Mouse (Mus musculus) CH12.LX (cell line): ENCODE data around the gene Fhdc1. TPM values are rescaled to one million over a fixed set of nuclear protein-coding genes. Genes with fewer than 3 reads are reported as not detected.

Experiments used
- DNase-seq: peaks from one replicate; pipeline ENCODE4 v3.0.0-alpha.2; 2013; ENCODE audit errors: extremely low read depth
- H3K27ac ChIP-seq: 2 replicates; pipeline ENCODE4 v1.5.1; 2012; ENCODE audit warnings: low read depth, mild to moderate bottlenecking, control low read depth, moderate library complexity; ENCODE audit not compliant: insufficient read depth
- H3K27me3 ChIP-seq: replicated peaks from 2 replicates; pipeline ENCODE3; 2012; ENCODE audit warnings: inconsistent platforms
- H3K36me3 ChIP-seq, 2 experiments: replicated peaks in 1 of 2; 2 replicates each; pipeline versions ENCODE3 to v1.6.1; 2012; ENCODE audit warnings: inconsistent platforms in 1 of 2, low read length in 1 of 2, mild to moderate bottlenecking in 1 of 2, mixed read lengths in 1 of 2, moderate library complexity in 1 of 2; ENCODE audit not compliant: control insufficient read depth in 1 of 2, insufficient read depth in 1 of 2
- H3K4me1 ChIP-seq, 2 experiments: 2 replicates each; pipeline ENCODE4 v1.6.1; 2012; ENCODE audit warnings: inconsistent platforms in 1 of 2, moderate library complexity in 1 of 2; ENCODE audit not compliant: insufficient read depth in 2 of 2, control insufficient read depth in 1 of 2
- H3K4me2 ChIP-seq: 2 replicates; pipeline ENCODE4 v1.6.1; 2012; ENCODE audit warnings: low read depth, mild to moderate bottlenecking, control low read depth; ENCODE audit not compliant: poor library complexity, insufficient read depth, severe bottlenecking
- H3K4me3 ChIP-seq, 3 experiments: fragments of 150-350 bp in 1 of 3; sonication (generic) in 1 of 3; replicated peaks in 1 of 3; 2 replicates each; pipeline versions ENCODE3 to v1.5.1; 2011 to 2012; ENCODE audit warnings: low read depth in 2 of 3, low read length in 2 of 3, mild to moderate bottlenecking in 2 of 3, moderate library complexity in 2 of 3, control low read depth in 1 of 3, improper control_type of control experiment in 1 of 3, inconsistent platforms in 1 of 3, mixed read lengths in 1 of 3; ENCODE audit not compliant: poor library complexity in 1 of 3
- H3K79me2 ChIP-seq: replicated peaks from 2 replicates; pipeline ENCODE4 v1.6.1; 2012; ENCODE audit warnings: mild to moderate bottlenecking, moderate library complexity; ENCODE audit not compliant: control insufficient read depth, poor library complexity, insufficient read depth, severe bottlenecking; ENCODE audit errors: extremely low read depth
- H3K9ac ChIP-seq: 2 replicates; pipeline ENCODE4 v1.6.1; 2012; ENCODE audit warnings: low read depth, mild to moderate bottlenecking, control low read depth, moderate library complexity; ENCODE audit not compliant: insufficient read depth
- H3K9me3 ChIP-seq: replicated peaks from 2 replicates; pipeline ENCODE3; 2012; ENCODE audit warnings: low read length, inconsistent platforms, mixed read lengths
- BHLHE40 ChIP-seq: IDR thresholded peaks from 2 replicates; pipeline ENCODE4 v1.6.1; 2011; ENCODE audit warnings: mild to moderate bottlenecking, low read depth, low read length, improper control_type of control experiment
- CHD1 ChIP-seq: IDR thresholded peaks from 2 replicates; pipeline ENCODE4 v1.6.1; 2012; ENCODE audit warnings: low read depth, low read length, improper control_type of control experiment, inconsistent platforms
- CHD2 ChIP-seq: IDR thresholded peaks from 2 replicates; pipeline ENCODE4 v1.6.1; 2011; ENCODE audit warnings: low read length, improper control_type of control experiment
- E2F4 ChIP-seq: IDR thresholded peaks from 2 replicates; pipeline ENCODE4 v1.6.1; 2011; ENCODE audit warnings: low read depth, low read length, improper control_type of control experiment; ENCODE audit not compliant: insufficient replicate concordance
- ELF1 ChIP-seq: IDR thresholded peaks from 2 replicates; pipeline ENCODE4 v1.6.1; 2014; ENCODE audit warnings: low read depth, mild to moderate bottlenecking, inconsistent platforms, low read length, improper control_type of control experiment
- GABPA ChIP-seq: IDR thresholded peaks from 2 replicates; pipeline ENCODE4 v1.6.1; 2012; ENCODE audit warnings: low read depth, low read length, improper control_type of control experiment, inconsistent platforms; ENCODE audit not compliant: insufficient replicate concordance
- HCFC1 ChIP-seq: IDR thresholded peaks from 2 replicates; pipeline ENCODE4 v1.6.1; 2012; ENCODE audit warnings: low read depth, mild to moderate bottlenecking, inconsistent platforms, low read length, improper control_type of control experiment
- KAT2A ChIP-seq: IDR thresholded peaks from 2 replicates; pipeline ENCODE4 v1.6.1; 2012; ENCODE audit warnings: low read length, improper control_type of control experiment, inconsistent platforms; ENCODE audit not compliant: insufficient replicate concordance
- MAX ChIP-seq: IDR thresholded peaks from 2 replicates; pipeline ENCODE4 v1.6.1; 2011; ENCODE audit warnings: low read length, improper control_type of control experiment
- MAZ ChIP-seq: IDR thresholded peaks from 2 replicates; pipeline ENCODE4 v1.6.1; 2012; ENCODE audit warnings: low read depth, mild to moderate bottlenecking, inconsistent platforms, low read length, improper control_type of control experiment, moderate library complexity
- MEF2A ChIP-seq: IDR thresholded peaks from 2 replicates; pipeline ENCODE4 v1.6.1; 2014; ENCODE audit warnings: low read depth, mild to moderate bottlenecking, inconsistent platforms, low read length, improper control_type of control experiment, borderline replicate concordance
- NELFE ChIP-seq: IDR thresholded peaks from 2 replicates; pipeline ENCODE4 v1.6.1; 2011; ENCODE audit warnings: low read depth, low read length, improper control_type of control experiment
- POLR2AphosphoS2 ChIP-seq: IDR thresholded peaks from 2 replicates; pipeline ENCODE4 v1.6.1; 2011; ENCODE audit warnings: low read depth, low read length, improper control_type of control experiment
- RAD21 ChIP-seq: IDR thresholded peaks from 2 replicates; pipeline ENCODE4 v1.6.1; 2011; ENCODE audit warnings: low read depth, mild to moderate bottlenecking, low read length, improper control_type of control experiment, moderate library complexity
- SIN3A ChIP-seq: IDR thresholded peaks from 2 replicates; pipeline ENCODE4 v1.6.1; 2012; ENCODE audit warnings: low read length, improper control_type of control experiment, inconsistent platforms
- SMC3 ChIP-seq: IDR thresholded peaks from 2 replicates; pipeline ENCODE4 v1.6.1; 2011; ENCODE audit warnings: low read depth, low read length, improper control_type of control experiment
- USF2 ChIP-seq: conservative IDR thresholded peaks from 2 replicates; pipeline ENCODE4 v1.6.1; 2011; ENCODE audit warnings: low read depth, low read length, improper control_type of control experiment
- ZKSCAN1 ChIP-seq: IDR thresholded peaks from 2 replicates; pipeline ENCODE4 v1.6.1; 2012; ENCODE audit warnings: low read depth, inconsistent platforms, low read length, improper control_type of control experiment, borderline replicate concordance
- ZMIZ1 ChIP-seq: IDR thresholded peaks from 2 replicates; pipeline ENCODE4 v1.6.1; 2012; ENCODE audit warnings: low read depth, mild to moderate bottlenecking, inconsistent platforms, low read length, improper control_type of control experiment
- dilution Hi-C: fragments of 300-500 bp; cut with MboI; formaldehyde crosslinking; loops from 2 replicates; pipeline ENCODE4 v1.14.3; 2020; ENCODE audit warnings: low sequenced_read_pairs; ENCODE audit not compliant: extremely low pct_unique_long_range_greater_than_20kb, extremely low pct_ligation_motif_present
- in situ Hi-C: fragments of 300-500 bp; cut with MboI; formaldehyde crosslinking; loops from 3 replicates; pipeline ENCODE4 v1.14.3; 2019; ENCODE audit warnings: low sequenced_read_pairs, low pct_ligation_motif_present, low pct_unique_long_range_greater_than_20kb, mixed read lengths
- polyA plus RNA-seq: library from polyadenylated mRNA; unstranded; fragments of >175 nt; gene quantifications from 2 replicates; pipeline ENCODE4 v1.2.1, GENCODE M21; 2012; ENCODE audit warnings: low read depth; ENCODE audit not compliant: insufficient read length
- total RNA-seq, 2 experiments: library from RNA; depleted of rRNA; stranded (reverse); fragments of 300-350 nt in 1 of 2; fragments of >200 nt in 1 of 2; gene quantifications; 2 replicates each; pipeline ENCODE4 v1.2.3; 2012 to 2014

Fhdc1 gene
- total and polyA plus RNA-seq, 3 experiments, result 0.08 TPM; not detected in 2

GRCm38 (mm10) chr3:84405523-84405922 lies 74.7 kb downstream of the Fhdc1 start:
- Histone ChIP-seq H3K27ac (no peak overlapping the region), H3K4me1 (peaks cover 0 to 16% of the 10 kb centered on the region in 2 experiments; a peak in 2 of 4 replicates), H3K79me2 (no peaks in the 10 kb centered on the region), H3K9me3 (no peaks in the 10 kb centered on the region), H3K27me3 (no peaks in the 10 kb centered on the region), H3K9ac (no peak overlapping the region), H3K36me3 (no peaks in the 10 kb centered on the region), H3K4me2 (no peak overlapping the region), H3K4me3 (no peak overlapping the region)
- dilution Hi-C loops (no loop called here), in situ Hi-C loops (no loop called here)
- TF ChIP-seq POLR2AphosphoS2, result no peak
- TF ChIP-seq SMC3, result no peak
- no peak for TF ChIP-seq SIN3A
- TF ChIP-seq ZMIZ1, result no peak
- TF ChIP-seq CHD1, result no peak
- no peak for TF ChIP-seq USF2
- no peak for TF ChIP-seq BHLHE40
- TF ChIP-seq GABPA, result no peak
- TF ChIP-seq ELF1, result no peak
- no peak for TF ChIP-seq RAD21
- no peak for TF ChIP-seq MAX
- TF ChIP-seq E2F4, result no peak
- no peak for DNase-seq

- no peaks in the 10 kb centered on the region for H3K9me3 ChIP-seq
- H3K4me1 ChIP-seq, result peaks cover 0 to 5% of the 10 kb centered on the region in 2 experiments; a peak in 1 of 4 replicates
- H3K4me3 ChIP-seq, result no peak overlapping the region
- no peak overlapping the region for H3K27ac ChIP-seq
- TF ChIP-seq ZMIZ1, result no peak
- no peak for TF ChIP-seq CHD1
- TF ChIP-seq ZKSCAN1, result no peak
- TF ChIP-seq GABPA, result no peak
- no peak for TF ChIP-seq CHD2
- dilution Hi-C loops, result no loop called here
- no peaks in the 10 kb centered on the region for H3K27me3 ChIP-seq
- in situ Hi-C loops, result no loop called here
- no peaks in the 10 kb centered on the region for H3K36me3 ChIP-seq
- no peak overlapping the region for H3K4me2 ChIP-seq
- H3K9ac ChIP-seq, result no peak overlapping the region
- H3K79me2 ChIP-seq, result no peaks in the 10 kb centered on the region
- no peak for DNase-seq
Observed at GRCm38 (mm10) chr3:84403389-84403788, 76.8 kb downstream of the Fhdc1 start.

DNA sequence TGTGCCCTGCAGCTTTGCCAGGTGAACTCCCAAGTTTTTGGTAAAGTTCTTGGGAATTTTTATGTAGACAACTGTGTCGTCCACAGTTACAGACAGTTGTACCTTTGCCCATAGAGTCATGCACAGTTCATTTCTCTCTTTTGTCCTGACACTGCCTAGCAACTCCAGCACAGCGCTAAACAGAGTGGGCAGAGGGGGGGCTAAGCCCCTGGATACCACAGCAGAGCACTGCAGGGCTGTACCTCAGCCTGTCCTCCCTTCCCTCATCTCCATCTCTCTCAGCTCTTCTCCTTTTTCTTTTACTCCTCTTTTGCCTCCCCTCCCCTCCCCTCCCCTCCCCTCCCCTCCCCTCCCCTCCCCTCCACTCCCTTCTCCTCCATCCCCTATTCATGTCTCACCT lies 77.5 kb downstream of the Fhdc1 start:
- in situ Hi-C loops (no loop called here), dilution Hi-C loops (no loop called here)
- no peaks in the 10 kb centered on the region for H3K36me3 ChIP-seq
- H3K4me1 ChIP-seq, result peaks cover 0 to 5% of the 10 kb centered on the region in 2 experiments; a peak in 1 of 4 replicates
- DNase-seq, result no peak
- no peaks in the 10 kb centered on the region for H3K9me3 ChIP-seq
- TF ChIP-seq ELF1, result no peak
- TF ChIP-seq CHD1, result no peak
- no peak for TF ChIP-seq MEF2A
- no peak for TF ChIP-seq KAT2A
- no peak for TF ChIP-seq CHD2
- TF ChIP-seq SMC3, result no peak
- TF ChIP-seq MAZ, result no peak
- TF ChIP-seq HCFC1, result no peak
- no peak for TF ChIP-seq NELFE
- H3K27ac ChIP-seq, result no peak overlapping the region
- no peaks in the 10 kb centered on the region for H3K27me3 ChIP-seq
- no peak overlapping the region for H3K9ac ChIP-seq
- no peaks in the 10 kb centered on the region for H3K79me2 ChIP-seq
- no peak overlapping the region for H3K4me3 ChIP-seq
- no peak overlapping the region for H3K4me2 ChIP-seq
